Mouse (Mus musculus): Measurements from ENCODE around the gene Epha1. TPM values are rescaled to one million over a fixed set of nuclear protein-coding genes. Genes with fewer than 3 reads are reported as not detected.

Epha1 gene
- polyA plus RNA-seq, 1 experiment from 2014 or later, result 0.14 TPM

DNA sequence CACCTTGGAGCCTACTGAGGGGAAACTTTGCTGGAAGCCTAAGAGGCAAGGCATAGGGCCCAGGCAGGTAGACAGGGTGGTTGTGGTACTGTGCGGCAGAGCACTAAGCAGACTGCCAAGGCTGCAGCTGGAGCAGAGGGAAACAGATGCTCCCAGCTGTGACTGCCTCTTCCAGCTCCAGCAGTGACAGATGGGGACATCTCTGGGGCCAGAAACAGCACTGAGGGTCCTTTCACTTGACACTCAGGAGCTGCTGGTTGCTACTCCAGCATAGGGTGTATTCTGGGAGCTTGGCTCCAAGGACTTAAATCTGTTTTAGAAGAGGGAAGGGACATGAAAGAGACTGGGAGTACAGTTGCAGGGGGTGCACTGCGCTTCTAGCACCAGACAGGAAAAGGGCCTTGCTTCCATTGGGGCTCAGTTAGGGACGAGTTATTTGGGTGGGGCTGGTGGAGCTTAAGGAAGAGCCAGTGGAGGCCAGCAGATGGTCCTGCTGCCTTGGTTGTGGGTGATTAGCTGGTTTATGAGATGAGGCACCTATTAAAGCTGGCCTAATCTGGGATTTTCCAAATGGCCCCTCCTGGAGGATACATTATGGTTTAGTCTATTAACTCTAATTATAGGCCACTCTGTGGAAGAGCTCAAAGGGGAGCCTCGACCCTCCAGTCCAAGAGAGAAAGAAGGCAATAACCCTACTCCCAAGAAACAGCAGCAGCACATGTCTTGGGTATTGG is 2.3 kb downstream of the Epha1 start:
- no peak overlapping the region for H3K4me3 ChIP-seq (replicated peaks; ENCODE audit: low read depth, low read length)
- whole genome bisulfite sequencing, result 51% methylated on average over 4 of the region's 4 CpGs
- no peak for ATAC-seq (ENCODE audit: low FRiP score, low TSS enrichment)

DNA sequence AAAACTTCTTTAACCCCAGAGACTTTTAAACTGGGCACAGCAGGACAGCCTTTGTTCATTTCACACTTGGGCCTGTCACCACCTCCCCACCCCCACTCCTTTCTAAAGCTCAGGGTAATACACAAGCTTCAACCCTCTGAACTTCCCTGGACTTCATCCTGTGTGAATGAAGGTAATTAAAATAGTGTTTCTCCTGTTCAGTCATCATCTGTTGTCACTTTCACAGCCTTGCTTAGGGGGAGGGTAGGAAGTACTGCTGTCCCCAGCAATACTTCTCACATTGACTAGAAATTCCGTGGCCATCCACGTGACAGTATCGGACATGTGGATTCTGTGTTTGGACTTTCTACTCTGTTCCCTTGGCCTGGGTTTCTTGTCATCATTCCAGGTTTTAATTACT is 3.2 kb downstream of the Epha1 start:
- H3K27ac ChIP-seq (replicated peaks; ENCODE audit: low read depth, low read length), result no peak overlapping the region
- ATAC-seq (ENCODE audit: low FRiP score, low TSS enrichment) (no peak), DNase-seq (no peak)
- H3K4me2 ChIP-seq (ENCODE audit: low read length), result no peak overlapping the region
- H3K9ac ChIP-seq (replicated peaks; ENCODE audit: low read length), result no peak overlapping the region
- H3K27me3 ChIP-seq (ENCODE audit: control insufficient read depth, insufficient read depth, low read length), result 0 out of 2 replicates have a peak, but pooled peaks cover 5% of the 10 kb centered on the region
- WGBS, result 4% methylated on average over 3 of the region's 3 CpGs
- H3K4me3 ChIP-seq (replicated peaks; ENCODE audit: low read depth, low read length), result no peak overlapping the region
- no peaks in the 10 kb centered on the region for H3K36me3 ChIP-seq (ENCODE audit: control insufficient read depth, insufficient read depth, low read length)
- peaks cover 13% of the 10 kb centered on the region for H3K4me1 ChIP-seq (ENCODE audit: control insufficient read depth, insufficient read depth, low read length)
- H3K9me3 ChIP-seq (ENCODE audit: control insufficient read depth, low read length), result no peaks in the 10 kb centered on the region

More for the DNA sequence above, 2.3 kb downstream of the Epha1 start:
- H3K4me2 ChIP-seq (ENCODE audit: low read length), result no peak overlapping the region
- DNase-seq, result no peak
- H3K9ac ChIP-seq (replicated peaks; ENCODE audit: low read length), result no peak overlapping the region
- no peaks in the 10 kb centered on the region for H3K36me3 ChIP-seq (ENCODE audit: control insufficient read depth, insufficient read depth, low read length)
- H3K9me3 ChIP-seq (ENCODE audit: control insufficient read depth, low read length), result no peaks in the 10 kb centered on the region
- H3K27ac ChIP-seq (replicated peaks; ENCODE audit: low read depth, low read length), result no peak overlapping the region
- H3K4me1 ChIP-seq (ENCODE audit: control insufficient read depth, insufficient read depth, low read length), result peaks cover 13% of the 10 kb centered on the region
- H3K27me3 ChIP-seq (ENCODE audit: control insufficient read depth, insufficient read depth, low read length), result 0 out of 2 replicates have a peak, but pooled peaks cover 5% of the 10 kb centered on the region

DNA sequence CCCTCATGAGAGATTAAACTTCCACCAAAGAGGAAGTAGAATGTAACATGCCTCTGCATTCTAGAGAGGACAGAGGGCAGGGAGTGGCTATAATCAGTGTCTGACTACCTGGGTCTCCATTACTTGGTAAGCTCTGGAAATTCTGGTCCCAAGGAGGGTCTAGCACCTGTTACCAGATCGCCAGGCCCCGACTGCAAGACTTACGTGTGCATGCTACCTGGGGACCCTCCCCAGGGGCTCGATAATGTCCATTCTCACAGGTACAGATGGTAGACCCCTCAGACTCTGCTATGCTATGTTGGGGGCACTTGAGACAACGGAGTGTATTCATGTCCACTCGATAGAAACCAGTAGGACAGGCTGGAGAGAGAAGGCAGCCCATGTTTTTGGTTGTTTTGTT is 7.9 kb downstream of the Epha1 start:
- Histone ChIP-seq H3K9me3 (ENCODE audit: control insufficient read depth, low read length) (no peaks in the 10 kb centered on the region), H3K36me3 (ENCODE audit: control insufficient read depth, insufficient read depth, low read length) (peaks cover 3% of the 10 kb centered on the region; the same call in 1 of the 2 replicates), H3K4me2 (ENCODE audit: low read length) (no peak overlapping the region), H3K9ac (replicated peaks; ENCODE audit: low read length) (no peak overlapping the region), H3K4me3 (replicated peaks; ENCODE audit: low read depth, low read length) (no peak overlapping the region), H3K27ac (replicated peaks; ENCODE audit: low read depth, low read length) (no peak overlapping the region), H3K27me3 (ENCODE audit: control insufficient read depth, insufficient read depth, low read length) (no peaks in the 10 kb centered on the region), H3K4me1 (ENCODE audit: control insufficient read depth, insufficient read depth, low read length) (no peaks in the 10 kb centered on the region)
- 85% methylated on average over 6 of the region's 6 CpGs for WGBS
- DNase-seq (no peak), ATAC-seq (ENCODE audit: low FRiP score, low TSS enrichment) (no peak)

DNA sequence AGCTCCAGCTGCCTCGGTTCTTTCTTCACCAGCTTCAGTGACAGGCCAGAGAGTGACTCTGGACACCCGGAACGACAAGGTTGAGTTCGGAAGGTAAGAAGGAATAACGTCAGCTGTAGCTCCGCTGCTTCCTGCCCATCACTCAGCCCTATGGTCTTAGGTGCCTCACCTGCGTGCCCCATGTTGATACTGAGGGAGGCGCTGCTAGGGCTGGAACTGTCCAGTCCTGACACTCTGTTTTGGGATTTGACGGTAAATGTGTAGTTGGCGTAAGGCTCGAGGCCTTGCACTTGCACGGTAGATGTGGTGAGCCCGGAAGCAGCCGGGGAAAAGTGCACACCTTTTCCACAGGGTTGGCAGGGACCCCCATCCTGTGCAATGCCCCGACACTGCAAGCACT is 8.5 kb downstream of the Epha1 start:
- Histone ChIP-seq H3K4me3 (replicated peaks; ENCODE audit: low read depth, low read length) (no peak overlapping the region), H3K4me2 (ENCODE audit: low read length) (no peak overlapping the region), H3K27me3 (ENCODE audit: control insufficient read depth, insufficient read depth, low read length) (no peaks in the 10 kb centered on the region), H3K9me3 (ENCODE audit: control insufficient read depth, low read length) (no peaks in the 10 kb centered on the region), H3K4me1 (ENCODE audit: control insufficient read depth, insufficient read depth, low read length) (no peaks in the 10 kb centered on the region), H3K9ac (replicated peaks; ENCODE audit: low read length) (no peak overlapping the region), H3K27ac (replicated peaks; ENCODE audit: low read depth, low read length) (no peak overlapping the region), H3K36me3 (ENCODE audit: control insufficient read depth, insufficient read depth, low read length) (peaks cover 8% of the 10 kb centered on the region; the same call in 1 of the 2 replicates)
- ATAC-seq (ENCODE audit: low FRiP score, low TSS enrichment) (no peak), DNase-seq (no peak)
- WGBS, result 93% methylated on average over 15 of the region's 15 CpGs

- no peak for DNase-seq
- H3K9ac ChIP-seq (replicated peaks; ENCODE audit: low read length), result no peak overlapping the region
- no peak overlapping the region for H3K4me2 ChIP-seq (ENCODE audit: low read length)
- H3K36me3 ChIP-seq (ENCODE audit: control insufficient read depth, insufficient read depth, low read length), result peaks cover 14% of the 10 kb centered on the region
- WGBS, result 85% methylated on average over 4 of the region's 4 CpGs
- no peak for ATAC-seq (ENCODE audit: low FRiP score, low TSS enrichment)
- H3K27me3 ChIP-seq (ENCODE audit: control insufficient read depth, insufficient read depth, low read length), result no peaks in the 10 kb centered on the region
- no peak overlapping the region for H3K4me3 ChIP-seq (replicated peaks; ENCODE audit: low read depth, low read length)
- no peak overlapping the region for H3K27ac ChIP-seq (replicated peaks; ENCODE audit: low read depth, low read length)
- H3K4me1 ChIP-seq (ENCODE audit: control insufficient read depth, insufficient read depth, low read length), result no peaks in the 10 kb centered on the region
- no peaks in the 10 kb centered on the region for H3K9me3 ChIP-seq (ENCODE audit: control insufficient read depth, low read length)
Observed at GRCm38 (mm10) chr6:42364066-42364465, 9.0 kb downstream of the Epha1 start.

DNA sequence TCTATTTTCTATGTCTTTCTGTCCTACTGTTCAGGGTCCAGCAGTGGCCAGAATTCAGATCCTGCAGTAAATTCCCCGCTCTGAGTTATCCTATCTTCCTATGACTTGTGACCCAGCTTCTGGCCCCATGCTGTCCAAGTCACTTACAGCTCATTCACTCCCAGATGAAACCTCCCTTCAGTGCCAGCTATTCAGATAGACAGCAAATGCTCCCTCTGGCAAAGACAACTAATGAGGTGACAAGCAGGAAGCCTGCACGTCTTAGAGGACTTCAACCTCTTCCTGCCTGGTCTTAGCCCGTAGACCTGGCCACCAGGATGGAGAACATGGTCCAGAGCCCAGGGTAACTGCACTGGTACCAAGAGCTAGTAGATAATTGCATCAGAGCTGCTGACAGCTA is 10.1 kb downstream of the Epha1 start:
- DNase-seq (no peak), ATAC-seq (ENCODE audit: low FRiP score, low TSS enrichment) (no peak)
- Histone ChIP-seq H3K36me3 (ENCODE audit: control insufficient read depth, insufficient read depth, low read length) (peaks cover 23% of the 10 kb centered on the region), H3K4me2 (ENCODE audit: low read length) (no peak overlapping the region), H3K4me3 (replicated peaks; ENCODE audit: low read depth, low read length) (no peak overlapping the region), H3K4me1 (ENCODE audit: control insufficient read depth, insufficient read depth, low read length) (no peaks in the 10 kb centered on the region), H3K9me3 (ENCODE audit: control insufficient read depth, low read length) (no peaks in the 10 kb centered on the region), H3K9ac (replicated peaks; ENCODE audit: low read length) (no peak overlapping the region), H3K27ac (replicated peaks; ENCODE audit: low read depth, low read length) (no peak overlapping the region), H3K27me3 (ENCODE audit: control insufficient read depth, insufficient read depth, low read length) (no peaks in the 10 kb centered on the region)
- 56% methylated on average over 3 of the region's 3 CpGs for WGBS

GRCm38 (mm10) chr6:42362497-42362896 is 10.6 kb downstream of the Epha1 start:
- no peaks in the 10 kb centered on the region for H3K27me3 ChIP-seq (ENCODE audit: control insufficient read depth, insufficient read depth, low read length)
- peaks cover 28% of the 10 kb centered on the region for H3K36me3 ChIP-seq (ENCODE audit: control insufficient read depth, insufficient read depth, low read length)
- H3K9ac ChIP-seq (replicated peaks; ENCODE audit: low read length), result no peak overlapping the region
- H3K4me2 ChIP-seq (ENCODE audit: low read length), result no peak overlapping the region
- peak; percentile 38 for ATAC-seq (ENCODE audit: low FRiP score, low TSS enrichment)
- H3K4me3 ChIP-seq (replicated peaks; ENCODE audit: low read depth, low read length), result no peak overlapping the region
- no peak for DNase-seq
- WGBS, result 68% methylated on average over 1 of the region's 1 CpGs
- H3K9me3 ChIP-seq (ENCODE audit: control insufficient read depth, low read length), result no peaks in the 10 kb centered on the region
- H3K27ac ChIP-seq (replicated peaks; ENCODE audit: low read depth, low read length), result no peak overlapping the region
- no peaks in the 10 kb centered on the region for H3K4me1 ChIP-seq (ENCODE audit: control insufficient read depth, insufficient read depth, low read length)

- DNase-seq (no peak), ATAC-seq (ENCODE audit: low FRiP score, low TSS enrichment) (no peak)
- Histone ChIP-seq H3K27me3 (ENCODE audit: control insufficient read depth, insufficient read depth, low read length) (no peaks in the 10 kb centered on the region), H3K27ac (replicated peaks; ENCODE audit: low read depth, low read length) (no peak overlapping the region), H3K4me1 (ENCODE audit: control insufficient read depth, insufficient read depth, low read length) (no peaks in the 10 kb centered on the region), H3K4me3 (replicated peaks; ENCODE audit: low read depth, low read length) (no peak overlapping the region), H3K4me2 (ENCODE audit: low read length) (no peak overlapping the region), H3K9ac (replicated peaks; ENCODE audit: low read length) (no peak overlapping the region), H3K9me3 (ENCODE audit: control insufficient read depth, low read length) (no peaks in the 10 kb centered on the region), H3K36me3 (ENCODE audit: control insufficient read depth, insufficient read depth, low read length) (peaks cover 32% of the 10 kb centered on the region)
- WGBS, result 57% methylated on average over 1 of the region's 1 CpGs
Observed at GRCm38 (mm10) chr6:42362074-42362473, 11.0 kb downstream of the Epha1 start.

All from midbrain, embryonic 14.5 days (tissue).